Mouse (Mus musculus) gastrocnemius, adult 2 months (tissue): Measurements from ENCODE around the gene Ikbke. TPM values are rescaled to one million over a fixed set of nuclear protein-coding genes. Genes with fewer than 3 reads are reported as not detected.

Source experiments
- DNase-seq: peaks from one replicate; pipeline ENCODE4 v3.0.0; 2022
- H3K27ac ChIP-seq: fragments of 200-600 bp; 2 replicates; pipeline ENCODE4 v1.8.1; 2022; ENCODE audit warnings: mild to moderate bottlenecking
- H3K4me3 ChIP-seq: fragments of 200-600 bp; 2 replicates; pipeline ENCODE4 v1.8.1; 2022; ENCODE audit warnings: mild to moderate bottlenecking, moderate library complexity
- CTCF ChIP-seq: fragments of 200-600 bp; IDR thresholded peaks from 2 replicates; pipeline ENCODE4 v1.8.1; 2022; ENCODE audit warnings: antibody characterized with exemption, mild to moderate bottlenecking, moderate library complexity
- intact Hi-C: fragments of 180-260 bp; cut with DNase I; formaldehyde crosslinking; loops from one replicate; pipeline ENCODE4 v1.15.1; 2025
- total RNA-seq, 2 experiments: library from RNA; stranded (reverse); gene quantifications; 2 replicates each; pipeline ENCODE4 v1.2.3; 2021

Gene Ikbke
- total RNA-seq, 2 experiments from 2014 or later: 0.46 to 1.1 TPM

DNA sequence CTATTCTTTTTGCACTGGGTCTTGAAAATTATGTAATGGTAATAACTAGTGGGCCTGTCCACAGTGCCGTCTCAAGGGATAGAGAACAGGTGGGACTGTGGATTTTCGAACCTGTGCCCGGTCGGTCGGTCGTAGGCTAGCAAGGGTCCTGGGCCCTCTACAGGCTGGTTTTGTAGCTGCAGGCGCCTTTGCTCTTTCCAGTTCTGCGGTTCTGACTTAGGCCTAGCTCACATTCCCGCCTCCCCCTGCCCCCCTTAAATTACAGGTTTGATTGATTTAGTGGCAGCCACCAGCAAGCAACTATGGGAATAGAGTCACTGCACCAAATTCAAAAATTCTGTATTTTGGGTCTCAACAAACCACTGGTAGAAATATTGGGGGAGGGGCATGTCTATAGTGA, 33.5 kb downstream of the Ikbke start:
- peak; percentile 59 for DNase-seq
- peak overlapping the region; percentile 88 for H3K4me3 ChIP-seq
- intact Hi-C loops: loop anchor here (1.0 to 5.0 kb wide), 2 partner anchors 65 to 129 kb away; no protein-coding TSS in a partner anchor
- no peak overlapping the region; the same call in 1 of the 2 replicates for H3K27ac ChIP-seq
- TF ChIP-seq CTCF: peak; percentile 62

GRCm38 (mm10) chr1:131245089-131245856, 34.1 kb downstream of the Ikbke start, which contains the start of gene Rassf5:
Rassf5 (minus strand) TSS chr1:131245258.
- intact Hi-C loops: loop anchor here (5.0 kb wide), 1 partner anchor 128 kb away; no protein-coding TSS in a partner anchor
- peak; percentile 85 for DNase-seq
- Histone ChIP-seq H3K4me3 (peak within 1 kb of the TSS; percentile 88), H3K27ac (peak within 1 kb of the TSS; percentile 79)
- no peak for TF ChIP-seq CTCF

DNA sequence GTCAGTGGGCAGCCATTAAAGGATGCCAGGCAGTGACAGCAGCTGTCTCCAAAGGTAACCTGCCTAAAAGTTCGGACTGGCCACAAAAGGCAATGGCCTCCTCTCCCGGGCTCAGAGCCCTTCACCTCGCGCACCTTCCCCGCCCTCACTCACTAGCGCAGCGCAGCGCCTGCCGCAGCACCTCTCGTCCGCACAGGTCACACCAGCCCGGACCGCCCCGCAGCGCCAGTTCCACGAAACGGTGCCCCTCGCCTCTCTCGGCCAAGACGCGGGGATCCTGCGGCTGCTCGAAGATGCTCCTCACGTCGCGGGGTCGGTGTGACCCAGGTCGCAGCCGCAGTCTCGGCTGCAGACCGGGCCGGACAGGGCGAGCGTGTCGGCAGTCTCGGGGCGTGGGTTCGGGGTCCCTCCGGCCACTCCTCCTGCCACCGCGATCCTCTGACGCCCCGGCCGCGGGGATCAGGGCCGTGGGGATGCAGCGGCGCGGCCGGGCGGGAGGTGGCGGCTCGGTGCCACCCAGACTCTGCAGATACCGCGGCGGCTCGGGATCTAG, 34.8 kb downstream of the Ikbke start:
- TF ChIP-seq CTCF: no peak
- H3K27ac ChIP-seq: peak overlapping the region; percentile 79
- H3K4me3 ChIP-seq: peak overlapping the region; percentile 88
- DNase-seq: no peak
- intact Hi-C loops: loop anchor here (5.0 kb wide), 2 partner anchors 37 to 127 kb away; no protein-coding TSS in a partner anchor

- no peak for DNase-seq
- intact Hi-C loops: loop anchor here (5.0 kb wide), 1 partner anchor 36 kb away; no protein-coding TSS in a partner anchor
- no peak overlapping the region for H3K4me3 ChIP-seq
These were observed 36.5 kb downstream of the Ikbke start for GRCm38 (mm10) chr1:131242956-131243355.

DNA sequence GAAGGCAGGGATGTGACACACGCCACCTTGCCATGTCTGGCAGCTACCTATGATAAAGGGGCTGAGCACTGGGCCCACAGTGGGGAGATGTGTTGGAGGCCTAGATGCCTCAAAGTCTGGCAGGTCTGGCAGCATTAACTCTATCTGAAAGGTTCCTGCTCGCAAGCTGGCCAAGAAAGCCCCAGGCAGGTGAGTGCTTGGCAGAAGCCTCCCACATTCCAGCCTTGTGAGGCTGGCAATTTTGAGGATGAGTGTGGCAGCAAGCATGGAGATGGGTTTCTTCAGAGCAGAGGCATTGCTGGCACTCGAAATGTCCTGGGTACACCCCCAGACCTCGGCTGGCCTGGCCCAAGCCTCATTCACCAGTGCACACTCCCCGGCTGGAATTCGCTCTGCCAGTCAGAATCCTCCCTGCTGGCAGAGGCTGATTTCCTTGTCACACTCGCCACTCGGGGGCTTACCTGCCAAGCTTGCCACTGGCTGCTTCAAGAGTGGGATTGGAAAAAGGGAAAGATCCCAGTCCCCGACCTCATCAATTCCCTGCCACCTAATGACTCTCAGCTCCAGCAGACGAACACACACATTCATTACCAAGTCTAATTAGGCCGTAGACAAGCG, 39.7 kb downstream of the Ikbke start:
- no peak for DNase-seq
- peak overlapping the region; percentile 65 for H3K27ac ChIP-seq
- intact Hi-C loops: loop anchor here (5.0 kb wide), 1 partner anchor 32 kb away; no protein-coding TSS in a partner anchor
- H3K4me3 ChIP-seq: no peak overlapping the region
- TF ChIP-seq CTCF: no peak

More at GRCm38 (mm10) chr1:131242956-131243355, 36.5 kb downstream of the Ikbke start:
- peak overlapping the region; percentile 16; the same call in 1 of the 2 replicates for H3K27ac ChIP-seq
- no peak for TF ChIP-seq CTCF

- peak overlapping the region; percentile 65 for H3K27ac ChIP-seq
- DNase-seq: peak; percentile 79
- TF ChIP-seq CTCF: no peak
- H3K4me3 ChIP-seq: no peak overlapping the region
- intact Hi-C loops: no loop called here
These were observed 40.5 kb downstream of the Ikbke start for GRCm38 (mm10) chr1:131238931-131239381.

- TF ChIP-seq CTCF: no peak
- no peak overlapping the region for H3K4me3 ChIP-seq
- H3K27ac ChIP-seq: no peak overlapping the region; the same call in 1 of the 2 replicates
- intact Hi-C loops: no loop called here
- no peak for DNase-seq
These were observed 43.3 kb downstream of the Ikbke start for GRCm38 (mm10) chr1:131236077-131236476.

GRCm38 (mm10) chr1:131233527-131233926, 45.9 kb downstream of the Ikbke start:
- TF ChIP-seq CTCF: no peak
- no peak overlapping the region for H3K4me3 ChIP-seq
- H3K27ac ChIP-seq: no peak overlapping the region
- DNase-seq: no peak
- intact Hi-C loops: no loop called here

DNA sequence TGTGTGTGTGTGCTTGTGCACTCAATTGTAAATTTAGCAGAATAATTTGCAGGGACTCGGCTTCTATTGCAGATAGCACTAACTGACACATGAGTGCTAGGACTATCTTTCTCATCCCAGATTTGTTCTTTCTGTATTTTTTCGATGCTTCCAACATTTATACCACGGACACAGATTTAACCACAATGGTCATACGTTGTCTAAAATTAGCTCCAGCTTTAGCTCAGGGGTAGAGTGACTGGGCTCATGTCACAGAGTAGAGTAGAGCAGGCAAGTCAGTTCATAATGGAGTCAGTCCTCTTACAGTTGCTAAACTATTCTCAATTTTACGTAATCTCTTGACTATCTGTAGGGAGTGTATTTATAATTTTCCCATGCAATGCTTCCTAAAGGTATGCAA, 50.7 kb downstream of the Ikbke start:
- H3K4me3 ChIP-seq: no peak overlapping the region
- intact Hi-C loops: no loop called here
- H3K27ac ChIP-seq: no peak overlapping the region
- TF ChIP-seq CTCF: no peak
- DNase-seq: no peak

DNA sequence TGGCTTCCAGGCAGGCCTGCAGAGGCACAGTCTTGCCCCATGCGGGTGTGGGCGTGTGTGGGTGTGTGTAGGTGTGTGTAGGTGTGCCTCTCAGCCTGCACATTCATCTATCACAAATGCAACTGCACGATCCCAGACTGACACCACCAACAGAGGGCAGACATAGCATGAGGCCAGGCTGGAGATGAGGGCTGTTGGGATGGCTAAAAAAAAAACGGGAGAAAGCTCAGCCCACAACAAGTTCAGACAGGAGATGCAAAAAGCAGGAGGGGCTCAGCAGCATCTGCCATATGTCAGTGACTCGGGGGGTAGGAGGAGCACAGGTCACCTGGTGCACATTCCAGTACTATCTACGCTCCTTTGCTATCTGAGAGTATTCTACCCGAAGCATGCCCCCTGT, 51.2 kb downstream of the Ikbke start:
- intact Hi-C loops: no loop called here
- TF ChIP-seq CTCF: no peak
- Histone ChIP-seq H3K4me3 (no peak overlapping the region), H3K27ac (no peak overlapping the region)
- no peak for DNase-seq

DNA sequence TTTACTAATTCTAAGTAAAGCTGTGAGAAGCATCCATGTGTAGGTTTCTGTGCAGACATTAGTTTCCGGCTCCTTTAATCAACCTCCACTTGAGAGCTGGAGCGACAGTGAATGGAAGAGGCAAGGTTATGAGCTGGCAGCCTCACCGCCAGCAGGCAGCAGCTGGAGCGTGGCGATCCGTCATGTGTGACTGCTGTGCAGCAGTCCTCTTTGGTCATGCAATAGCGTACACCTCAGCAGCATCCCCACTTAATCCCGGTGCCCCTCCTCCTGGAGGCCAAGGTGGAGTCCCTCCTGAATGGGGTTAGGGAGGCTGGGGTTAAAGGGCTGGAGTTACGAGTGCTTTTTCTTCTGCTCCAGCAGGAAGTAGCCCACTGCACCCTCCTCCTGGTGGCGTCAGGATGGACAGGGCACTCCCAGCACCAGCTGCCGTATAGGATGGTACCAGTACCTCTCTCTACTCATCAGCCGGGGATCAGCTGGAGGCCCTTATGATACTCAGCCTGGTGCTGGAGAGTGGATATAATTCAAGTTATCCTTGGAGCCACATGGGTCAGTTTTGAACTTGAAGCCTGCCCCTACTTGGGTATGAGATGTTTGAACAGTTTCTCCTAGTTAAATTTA, 54.4 kb downstream of the Ikbke start:
- intact Hi-C loops: no loop called here
- no peak overlapping the region for H3K4me3 ChIP-seq
- no peak for TF ChIP-seq CTCF
- no peak for DNase-seq
- no peak overlapping the region for H3K27ac ChIP-seq

- intact Hi-C loops: no loop called here
- no peak for DNase-seq
- no peak overlapping the region for H3K4me3 ChIP-seq
- TF ChIP-seq CTCF: no peak
- H3K27ac ChIP-seq: no peak overlapping the region
These were observed 56.1 kb downstream of the Ikbke start for GRCm38 (mm10) chr1:131223345-131223744.
